Mouse (Mus musculus): Measurements from ENCODE around the gene Otud3.

Gene Otud3

GRCm38 (mm10) chr4:138859728-138860127 lies 54.0 kb downstream of the Otud3 start:
- in situ Hi-C loops (cut with MboI; ENCODE audit: unreplicated experiment in 2 of 2), result loop anchor here in 1 of 2 experiments (10.0 to 25.0 kb wide), 2 partner anchors 155 to 897 kb away; no protein-coding TSS in a partner anchor

GRCm38 (mm10) chr4:138859245-138859644 lies 54.5 kb downstream of the Otud3 start:
- in situ Hi-C loops (cut with MboI; ENCODE audit: unreplicated experiment in 2 of 2), result loop anchor here in 1 of 2 experiments (10.0 to 25.0 kb wide), 2 partner anchors 154 to 897 kb away; no protein-coding TSS in a partner anchor

DNA sequence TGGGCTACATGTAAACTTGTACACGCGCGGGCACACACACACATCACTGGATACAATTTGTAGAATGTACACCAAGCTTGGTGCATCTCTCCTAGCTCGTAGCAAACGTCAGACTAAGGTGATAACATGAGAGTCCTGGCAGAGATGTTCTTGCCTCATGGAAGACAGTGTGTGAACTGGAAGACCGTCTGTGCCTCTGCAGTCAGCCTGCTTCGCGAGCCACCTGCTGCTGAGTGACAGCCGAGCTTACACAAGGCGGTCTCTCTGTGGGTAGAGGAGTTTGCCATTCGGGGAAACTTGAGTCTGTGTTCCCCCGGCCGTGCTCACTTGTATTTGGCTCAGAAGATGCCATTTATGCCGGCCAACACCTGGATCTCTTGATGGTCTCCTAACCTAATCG lies 55.3 kb downstream of the Otud3 start:
- in situ Hi-C loops (cut with MboI; ENCODE audit: unreplicated experiment in 2 of 2), result loop anchor here in 1 of 2 experiments (10.0 to 25.0 kb wide), 2 partner anchors 154 to 896 kb away; no protein-coding TSS in a partner anchor

- in situ Hi-C loops (cut with MboI; ENCODE audit: unreplicated experiment in 2 of 2), result loop anchor here in 1 of 2 experiments (10.0 to 25.0 kb wide), 2 partner anchors 153 to 895 kb away; no protein-coding TSS in a partner anchor
Measured at GRCm38 (mm10) chr4:138857576-138857975, 56.2 kb downstream of the Otud3 start.

DNA sequence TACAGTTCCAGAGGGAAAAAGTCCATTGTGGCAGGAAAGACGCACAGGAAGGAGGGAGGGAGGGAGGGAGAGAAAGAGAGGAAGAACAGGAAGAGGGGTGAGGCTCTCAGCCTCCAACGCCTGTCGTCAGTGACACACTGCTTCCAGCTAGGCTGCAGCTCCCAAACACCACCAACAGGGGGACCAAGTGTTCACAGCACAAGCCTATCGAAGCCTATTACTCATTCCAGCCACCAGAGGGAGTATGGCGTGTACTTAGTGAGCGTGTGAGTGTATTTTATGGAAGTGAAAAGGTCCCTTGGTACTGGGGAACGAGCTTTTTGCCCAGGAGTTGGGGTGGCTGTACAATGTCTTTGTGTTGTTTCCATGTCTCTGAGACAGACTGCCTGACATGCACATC lies 57.3 kb downstream of the Otud3 start:
- in situ Hi-C loops (cut with MboI; ENCODE audit: unreplicated experiment in 2 of 2), result loop anchor here in 1 of 2 experiments (10.0 to 25.0 kb wide), 2 partner anchors 152 to 894 kb away; no protein-coding TSS in a partner anchor

DNA sequence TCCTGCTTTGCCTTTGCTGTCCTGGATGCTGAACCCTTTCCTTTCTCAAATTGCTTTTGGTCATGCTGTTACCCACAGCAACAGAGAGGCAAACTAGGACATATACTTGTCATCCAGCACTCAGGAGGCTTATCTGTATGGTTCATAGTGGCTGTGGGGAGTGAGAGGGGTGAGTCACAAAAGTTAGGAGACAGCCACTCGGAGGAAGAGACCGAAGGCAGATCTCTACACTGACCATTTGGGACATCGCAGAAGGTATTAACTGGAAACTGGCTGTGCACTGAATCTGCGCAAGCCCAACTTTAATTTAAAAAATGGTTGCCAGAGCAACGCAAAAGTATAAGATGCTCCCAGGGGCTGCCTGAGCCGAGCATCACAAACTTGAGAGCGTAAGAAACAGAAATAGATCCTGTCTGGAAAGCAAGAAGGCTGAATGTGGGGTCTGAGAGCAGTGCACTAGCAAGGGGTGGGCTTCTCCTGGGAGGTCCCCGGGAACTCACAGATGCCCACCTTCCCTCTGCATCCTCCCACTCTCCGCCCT lies 58.6 kb downstream of the Otud3 start:
- in situ Hi-C loops (cut with MboI; ENCODE audit: unreplicated experiment in 2 of 2), result loop anchor here in 1 of 2 experiments (10.0 to 25.0 kb wide), 2 partner anchors 150 to 893 kb away; no protein-coding TSS in a partner anchor

GRCm38 (mm10) chr4:138852961-138853360 lies 60.8 kb downstream of the Otud3 start:
- in situ Hi-C loops (cut with MboI; ENCODE audit: unreplicated experiment in 2 of 2), result loop anchor here (5.0 to 25.0 kb wide), 5 partner anchors 106 to 891 kb away; no protein-coding TSS in a partner anchor

DNA sequence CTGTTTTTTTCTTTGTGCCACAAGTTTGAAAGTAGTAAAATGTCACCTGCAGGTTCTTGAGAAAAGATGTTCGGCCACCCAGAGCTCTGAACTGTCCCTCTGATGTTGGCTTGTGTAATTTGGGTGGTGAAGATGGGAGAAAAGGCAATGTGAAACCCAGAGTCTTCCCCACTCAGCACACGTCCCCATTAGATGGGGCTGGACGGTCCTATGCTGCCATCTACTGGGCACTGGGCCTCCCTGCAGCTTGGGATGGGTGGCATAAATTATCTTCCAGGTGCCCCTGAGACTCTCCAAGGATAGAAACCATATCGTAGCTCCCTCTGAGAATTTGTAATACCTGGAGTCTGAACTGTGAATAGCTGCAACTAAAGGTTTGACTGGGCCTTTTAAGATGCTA lies 62.3 kb downstream of the Otud3 start:
- in situ Hi-C loops (cut with MboI; ENCODE audit: unreplicated experiment in 2 of 2), result loop anchor here (5.0 to 25.0 kb wide), 5 partner anchors 104 to 889 kb away; no protein-coding TSS in a partner anchor
